Mouse (Mus musculus) heart, embryonic 15.5 days (tissue): ENCODE measurements around the gene Rph3al. TPM values are rescaled to one million over a fixed set of nuclear protein-coding genes. Genes with fewer than 3 reads are reported as not detected.

ENCODE experiments used
- ATAC-seq: fragments of 200-750 bp; cut with Nextera tagmentation; replicated peaks from 2 replicates; pipeline ENCODE4 v1.8.0; 2017; ENCODE audit warnings: low read depth, moderate TSS enrichment; ENCODE audit not compliant: insufficient number of reproducible peaks, insufficient read depth, low FRiP score
- H3K27ac ChIP-seq: fragments of 300-500 bp; sonication (generic); 2 replicates; pipeline ENCODE4 v1.5.1; 2015; ENCODE audit warnings: mild to moderate bottlenecking, inconsistent platforms
- H3K27me3 ChIP-seq: fragments of 300-500 bp; sonication (generic); 2 replicates; pipeline ENCODE4 v1.6.1; 2015; ENCODE audit warnings: inconsistent platforms
- H3K36me3 ChIP-seq: fragments of 300-500 bp; sonication (generic); 2 replicates; pipeline ENCODE4 v1.6.1; 2015; ENCODE audit warnings: mild to moderate bottlenecking, inconsistent platforms
- H3K4me1 ChIP-seq: fragments of 300-500 bp; sonication (generic); replicated peaks from 2 replicates; pipeline ENCODE4 v1.6.1; 2015; ENCODE audit warnings: inconsistent platforms
- H3K4me2 ChIP-seq: fragments of 300-500 bp; sonication (generic); 2 replicates; pipeline ENCODE4 v1.6.1; 2015; ENCODE audit warnings: inconsistent platforms, mild to moderate bottlenecking, moderate library complexity
- H3K4me3 ChIP-seq: fragments of 300-500 bp; sonication (generic); 2 replicates; pipeline ENCODE4 v1.5.1; 2015; ENCODE audit warnings: mild to moderate bottlenecking, inconsistent platforms
- H3K9ac ChIP-seq: fragments of 300-500 bp; sonication (generic); 2 replicates; pipeline ENCODE4 v1.6.1; 2015; ENCODE audit warnings: mild to moderate bottlenecking, inconsistent platforms
- H3K9me3 ChIP-seq: fragments of 300-500 bp; sonication (generic); replicated peaks from 2 replicates; pipeline ENCODE4 v1.6.1; 2016; ENCODE audit warnings: inconsistent platforms
- WGBS: fragments of 180-500 bp; shearing (Covaris S2); methylation state at CpG from one replicate; pipeline ENCODE4 v1.1.7; 2015; ENCODE audit warnings: mixed read lengths; 5-methylcytosine and 5-hydroxymethylcytosine counted together
- polyA plus RNA-seq: library from polyadenylated mRNA; unstranded; fragments of >200 nt; fragmentation: Nextera tagmentation; extraction: Ambion mirVana; gene quantifications from 2 replicates; pipeline ENCODE4 v1.2.1, GENCODE M21; 2015

The Rph3al gene
- polyA plus RNA-seq, 1 experiment from 2014 or later: 5.2 TPM

GRCm38 (mm10) chr11:75966401-75967372 is 28.5 kb upstream of the Rph3al start:
- under 1% methylated on average over 90 of the region's 90 CpGs for WGBS
- ATAC-seq: peak; percentile 80
- peak overlapping the region; percentile 80 for H3K4me3 ChIP-seq
- no peaks in the 10 kb centered on the region for H3K36me3 ChIP-seq
- peak overlapping the region; percentile 71 for H3K27ac ChIP-seq
- H3K9me3 ChIP-seq: no peaks in the 10 kb centered on the region
- H3K4me1 ChIP-seq: peaks cover 27% of the 10 kb centered on the region
- peak overlapping the region; percentile 98 for H3K4me2 ChIP-seq
- peak overlapping the region; percentile 69 for H3K9ac ChIP-seq
- peaks cover 28% of the 10 kb centered on the region; the same call in 1 of the 2 replicates for H3K27me3 ChIP-seq

GRCm38 (mm10) chr11:75965674-75966400 is 27.6 kb upstream of the Rph3al start:
- 16% methylated on average over 28 of the region's 28 CpGs for WGBS
- peaks cover 28% of the 10 kb centered on the region; the same call in 1 of the 2 replicates for H3K27me3 ChIP-seq
- peak overlapping the region; percentile 98 for H3K4me2 ChIP-seq
- H3K4me1 ChIP-seq: peaks cover 27% of the 10 kb centered on the region
- peak overlapping the region; percentile 71; the same call in 1 of the 2 replicates for H3K27ac ChIP-seq
- H3K36me3 ChIP-seq: no peaks in the 10 kb centered on the region
- H3K4me3 ChIP-seq: peak overlapping the region; percentile 80
- ATAC-seq: no peak
- H3K9ac ChIP-seq: peak overlapping the region; percentile 69
- no peaks in the 10 kb centered on the region for H3K9me3 ChIP-seq

GRCm38 (mm10) chr11:75964476-75964730 is 26.2 kb upstream of the Rph3al start:
- H3K4me1 ChIP-seq: peaks cover 27% of the 10 kb centered on the region

GRCm38 (mm10) chr11:75963730-75964475 is 25.7 kb upstream of the Rph3al start:
- Histone ChIP-seq H3K9ac (no peak overlapping the region), H3K27ac (no peak overlapping the region)
- WGBS: 45% methylated on average over 11 of the region's 11 CpGs

More at GRCm38 (mm10) chr11:75964476-75964730, 26.2 kb upstream of the Rph3al start:
- Histone ChIP-seq H3K4me2 (no peak overlapping the region), H3K9ac (no peak overlapping the region), H3K27me3 (peaks cover 26% of the 10 kb centered on the region; the same call in 1 of the 2 replicates), H3K36me3 (no peaks in the 10 kb centered on the region), H3K4me3 (no peak overlapping the region), H3K27ac (no peak overlapping the region), H3K9me3 (no peaks in the 10 kb centered on the region)
- 62% methylated on average over 4 of the region's 4 CpGs for WGBS
- ATAC-seq: no peak

GRCm38 (mm10) chr11:75961782-75962181 is 23.6 kb upstream of the Rph3al start:
- Histone ChIP-seq H3K4me1 (peaks cover 20% of the 10 kb centered on the region), H3K4me3 (no peak overlapping the region), H3K9ac (no peak overlapping the region), H3K9me3 (no peaks in the 10 kb centered on the region), H3K27ac (no peak overlapping the region), H3K4me2 (no peak overlapping the region), H3K36me3 (no peaks in the 10 kb centered on the region), H3K27me3 (peaks cover 11% of the 10 kb centered on the region; the same call in 1 of the 2 replicates)
- ATAC-seq: no peak
- WGBS: 66% methylated on average over 7 of the region's 7 CpGs

More at GRCm38 (mm10) chr11:75963730-75964475, 25.7 kb upstream of the Rph3al start:
- Histone ChIP-seq H3K36me3 (no peaks in the 10 kb centered on the region), H3K4me3 (no peak overlapping the region), H3K4me1 (peaks cover 27% of the 10 kb centered on the region), H3K27me3 (peaks cover 24% of the 10 kb centered on the region; the same call in 1 of the 2 replicates), H3K9me3 (no peaks in the 10 kb centered on the region), H3K4me2 (no peak overlapping the region)
- ATAC-seq: no peak

- no peaks in the 10 kb centered on the region for H3K9me3 ChIP-seq
- no peak overlapping the region for H3K4me3 ChIP-seq
- no peak overlapping the region for H3K9ac ChIP-seq
- 87% methylated on average over 17 of the region's 17 CpGs for WGBS
- no peaks in the 10 kb centered on the region; the same call in 1 of the 2 replicates for H3K4me1 ChIP-seq
- no peak for ATAC-seq
- H3K4me2 ChIP-seq: no peak overlapping the region
- H3K36me3 ChIP-seq: no peaks in the 10 kb centered on the region
- peaks cover 2% of the 10 kb centered on the region; the same call in 1 of the 2 replicates for H3K27me3 ChIP-seq
- no peak overlapping the region for H3K27ac ChIP-seq
Observed at GRCm38 (mm10) chr11:75957124-75957832, 19.0 kb upstream of the Rph3al start.

- WGBS: 66% methylated on average over 8 of the region's 8 CpGs
- H3K4me3 ChIP-seq: no peak overlapping the region
- H3K9ac ChIP-seq: no peak overlapping the region
- H3K4me1 ChIP-seq: no peaks in the 10 kb centered on the region; the same call in 1 of the 2 replicates
- H3K4me2 ChIP-seq: no peak overlapping the region
- H3K27ac ChIP-seq: no peak overlapping the region
- no peak for ATAC-seq
- peaks cover 2% of the 10 kb centered on the region; the same call in 1 of the 2 replicates for H3K27me3 ChIP-seq
- H3K9me3 ChIP-seq: no peaks in the 10 kb centered on the region
- no peaks in the 10 kb centered on the region for H3K36me3 ChIP-seq
Observed at GRCm38 (mm10) chr11:75956651-75957050, 18.4 kb upstream of the Rph3al start.

- no peak overlapping the region for H3K4me3 ChIP-seq
- WGBS: 85% methylated on average over 9 of the region's 9 CpGs
Observed at GRCm38 (mm10) chr11:75954896-75955295, 16.7 kb upstream of the Rph3al start.

GRCm38 (mm10) chr11:75951895-75952294 is 13.7 kb upstream of the Rph3al start:
- H3K27ac ChIP-seq: no peak overlapping the region
- no peak for ATAC-seq
- H3K27me3 ChIP-seq: no peaks in the 10 kb centered on the region; the same call in 1 of the 2 replicates
- no peaks in the 10 kb centered on the region for H3K36me3 ChIP-seq
- H3K4me2 ChIP-seq: no peak overlapping the region
- H3K9ac ChIP-seq: no peak overlapping the region
- H3K4me3 ChIP-seq: no peak overlapping the region
- 80% methylated on average over 5 of the region's 5 CpGs for WGBS
- peaks cover 15% of the 10 kb centered on the region for H3K4me1 ChIP-seq
- no peaks in the 10 kb centered on the region for H3K9me3 ChIP-seq

More at GRCm38 (mm10) chr11:75954896-75955295, 16.7 kb upstream of the Rph3al start:
- ATAC-seq: no peak
- H3K4me1 ChIP-seq: no peaks in the 10 kb centered on the region; the same call in 1 of the 2 replicates
- H3K9me3 ChIP-seq: no peaks in the 10 kb centered on the region
- H3K4me2 ChIP-seq: no peak overlapping the region
- no peak overlapping the region for H3K9ac ChIP-seq
- no peaks in the 10 kb centered on the region for H3K36me3 ChIP-seq
- no peak overlapping the region for H3K27ac ChIP-seq
- H3K27me3 ChIP-seq: peaks cover 2% of the 10 kb centered on the region; the same call in 1 of the 2 replicates

GRCm38 (mm10) chr11:75950459-75950858 is 12.2 kb upstream of the Rph3al start:
- H3K4me1 ChIP-seq: peaks cover 29% of the 10 kb centered on the region
- WGBS: 67% methylated on average over 3 of the region's 3 CpGs

More at GRCm38 (mm10) chr11:75950459-75950858, 12.2 kb upstream of the Rph3al start:
- Histone ChIP-seq H3K36me3 (no peaks in the 10 kb centered on the region), H3K4me2 (no peak overlapping the region), H3K27ac (no peak overlapping the region), H3K9me3 (no peaks in the 10 kb centered on the region), H3K4me3 (no peak overlapping the region), H3K27me3 (no peaks in the 10 kb centered on the region), H3K9ac (no peak overlapping the region)
- no peak for ATAC-seq
